Mouse (Mus musculus): ENCODE results near the gene Ifnl3.

Ifnl3 gene

GRCm38 (mm10) chr7:28547628-28548027 is 25.0 kb downstream of the Ifnl3 start:
- DNase-seq, result no peak

GRCm38 (mm10) chr7:28553076-28553475 is 30.4 kb downstream of the Ifnl3 start:
- DNase-seq, result no peak

GRCm38 (mm10) chr7:28555939-28556535 is 33.4 kb downstream of the Ifnl3 start:
- DNase-seq, result no peak

GRCm38 (mm10) chr7:28557069-28557468 is 34.4 kb downstream of the Ifnl3 start:
- DNase-seq, result no peak

GRCm38 (mm10) chr7:28557708-28558107 is 35.1 kb downstream of the Ifnl3 start:
- no peak for DNase-seq

- DNase-seq, result no peak
These were observed 35.9 kb downstream of the Ifnl3 start for GRCm38 (mm10) chr7:28558486-28558885.

- DNase-seq, result no peak
These were observed 38.2 kb downstream of the Ifnl3 start for GRCm38 (mm10) chr7:28560856-28561255.

- peak; percentile 44 for DNase-seq
These were observed 39.3 kb downstream of the Ifnl3 start for GRCm38 (mm10) chr7:28561967-28562366.

GRCm38 (mm10) chr7:28562371-28562770 is 39.7 kb downstream of the Ifnl3 start:
- DNase-seq, result peak; percentile 59

GRCm38 (mm10) chr7:28562951-28563350 is 40.3 kb downstream of the Ifnl3 start:
- DNase-seq, result peak; percentile 44

GRCm38 (mm10) chr7:28565407-28565806 is 42.8 kb downstream of the Ifnl3 start:
- DNase-seq, result no peak

GRCm38 (mm10) chr7:28567539-28567938 is 44.9 kb downstream of the Ifnl3 start:
- DNase-seq, result no peak

- DNase-seq, result peak; percentile 57
These were observed 45.6 kb downstream of the Ifnl3 start for GRCm38 (mm10) chr7:28568253-28568652.

GRCm38 (mm10) chr7:28570291-28570981 is 47.8 kb downstream of the Ifnl3 start:
- DNase-seq, result peak; percentile 61

- DNase-seq, result no peak
These were observed 48.5 kb downstream of the Ifnl3 start for GRCm38 (mm10) chr7:28570982-28571682.

- no peak for DNase-seq
These were observed 50.1 kb downstream of the Ifnl3 start for GRCm38 (mm10) chr7:28572689-28573088.

- no peak for DNase-seq
These were observed 50.6 kb downstream of the Ifnl3 start for GRCm38 (mm10) chr7:28573236-28573635.

All from cerebellum, adult 11 months (tissue).